Mouse (Mus musculus): Measurements from ENCODE around the gene Tfap2d. TPM values are rescaled to one million over a fixed set of nuclear protein-coding genes. Genes with fewer than 3 reads are reported as not detected.

Gene Tfap2d
- not detected in 2 replicates for polyA plus RNA-seq (2012; rRNA removed)

DNA sequence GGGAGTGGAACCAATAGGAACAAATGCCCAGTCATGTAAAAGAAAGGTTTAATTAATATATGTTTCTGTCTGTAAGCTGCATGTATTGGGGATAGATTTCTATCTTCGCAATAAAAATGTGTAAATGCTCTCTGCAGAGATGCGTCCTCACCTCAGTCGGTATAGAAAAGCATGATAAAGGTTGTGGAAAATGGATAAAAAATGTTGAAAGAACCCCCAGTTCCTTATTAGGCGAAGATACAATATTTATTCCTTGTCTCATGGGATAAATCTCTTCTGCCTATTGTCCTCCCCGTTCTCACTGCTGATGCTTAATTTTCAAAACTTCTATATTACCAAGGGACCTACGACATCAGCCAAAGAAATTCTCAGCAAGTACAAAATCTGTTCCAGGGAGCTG is at the start of gene Tfap2d:
Gene Tfap2d, plus strand, starts transcription at position 392 of the 400 bp plus-strand sequence.

GRCm38 (mm10) chr1:19208641-19209358 is 106.0 kb downstream of the Tfap2d start, which contains the start of gene Tfap2b:
Gene Tfap2b, plus strand, starts transcription at chr1:19208914.

Other genes with a start within 250 kb of the Tfap2d start
- gene Tfap2b, start 105.9 kb downstream of the Tfap2d start, polyA plus RNA-seq (2012; rRNA removed): not detected in 2 replicates